Mouse (Mus musculus) liver, adult 10 weeks (tissue): ENCODE measurements around the gene Mlph. TPM values are rescaled to one million over a fixed set of nuclear protein-coding genes. Genes with fewer than 3 reads are reported as not detected.

ENCODE experiments used
- polyA plus RNA-seq: library from polyadenylated mRNA; stranded (reverse); fragments of 350-450 nt; fragmentation: Illumina TruSeq; extraction: RNeasy Lipid Tissue Mini Kit (QIAGEN cat#74804); gene quantifications from one replicate; pipeline ENCODE4 v1.2.3, GENCODE M21; 2014; ENCODE audit warnings: low read depth, low replicate concordance

The Mlph gene
- 0.26 TPM for polyA plus RNA-seq

GRCm38 (mm10) chr1:90914948-90915569 is at the start of gene Mlph:
Mlph (plus strand) TSS chr1:90915085.

GRCm38 (mm10) chr1:90952808-90953207 is 37.9 kb downstream of the Mlph start, which contains the start of gene Prlh:
Prlh (plus strand) TSS chr1:90953108.

GRCm38 (mm10) chr1:90969347-90969784 is 54.5 kb downstream of the Mlph start, which contains the start of gene Rab17:
Rab17 (minus strand) TSS chr1:90969661.

GRCm38 (mm10) chr1:90998268-90998890 is 83.5 kb downstream of the Mlph start, which contains the start of gene Lrrfip1:
Lrrfip1 (plus strand) TSS chr1:90998737.

Other genes starting within 250 kb of the Mlph start
- gene Col6a3, start 71.1 kb upstream of the Mlph start, polyA plus RNA-seq = 4.6 TPM
- not detected for gene Prlh, start 38.0 kb downstream of the Mlph start, polyA plus RNA-seq
- 4.4 TPM for gene Rab17, start 54.6 kb downstream of the Mlph start, polyA plus RNA-seq
- 20.5 TPM for gene Lrrfip1, start 83.7 kb downstream of the Mlph start, polyA plus RNA-seq
- gene Rbm44, start 230.0 kb downstream of the Mlph start, polyA plus RNA-seq = not detected